Comparison of ENCODE assay signal across 16 mouse cellular contexts in genomic region chr4:97577431-97577830, GRCm38 (mm10).
"Had no signal": no experiment of that assay in that cellular context is flagged by ENCODE, and none has a peak within 500 bp of the region (broad histone marks: within the 10 kb centered on the region; RNA-seq: fewer than 3 reads in every experiment).

No protein-coding gene starts in this region.

- H3K4me3 ChIP-seq: kidney, embryonic 15.5 days; limb, embryonic 15.5 days; liver, embryonic 12.5 days; megakaryocyte, embryonic 14.5 days; midbrain, embryonic 15.5 days; neural tube, embryonic 13.5 days; stomach, embryonic 15.5 days had no signal

- DNase-seq: kidney, adult 2 months; kidney, postnatal 14 days; lung, embryonic 14.5 days; lung, postnatal 10 days; right cerebral cortex, postnatal 14 days; thymus, adult 2 months; thymus, postnatal 25 days had no signal

- H3K9me3 ChIP-seq: kidney, embryonic 15.5 days; limb, embryonic 15.5 days; liver, embryonic 12.5 days; megakaryocyte, embryonic 14.5 days; midbrain, embryonic 15.5 days; neural tube, embryonic 13.5 days; stomach, embryonic 15.5 days had no signal

- H3K4me2 ChIP-seq: kidney, embryonic 15.5 days; limb, embryonic 15.5 days; liver, embryonic 12.5 days; lung, embryonic 14.5 days; midbrain, embryonic 11.5 days; midbrain, embryonic 15.5 days; neural tube, embryonic 13.5 days; stomach, embryonic 15.5 days had no signal

- H3K4me1 ChIP-seq: liver, embryonic 12.5 days; megakaryocyte, embryonic 14.5 days; stomach, embryonic 15.5 days had no signal

- H3K9ac ChIP-seq: kidney, embryonic 15.5 days; limb, embryonic 15.5 days; liver, embryonic 12.5 days; lung, embryonic 14.5 days; midbrain, embryonic 15.5 days; neural tube, embryonic 13.5 days; stomach, embryonic 15.5 days had no signal

- H3K36me3 ChIP-seq: kidney, embryonic 15.5 days; limb, embryonic 15.5 days; liver, embryonic 12.5 days; midbrain, embryonic 15.5 days; neural tube, embryonic 13.5 days; stomach, embryonic 15.5 days had no signal

- H3K27ac ChIP-seq: kidney, embryonic 15.5 days; limb, embryonic 15.5 days; liver, embryonic 12.5 days; macrophage; midbrain, embryonic 15.5 days; neural tube, embryonic 13.5 days; stomach, embryonic 15.5 days had no signal

- ATAC-seq: liver, embryonic 12.5 days; midbrain, embryonic 15.5 days had no signal

- H3K27me3 ChIP-seq: kidney, embryonic 15.5 days; liver, embryonic 12.5 days; megakaryocyte, embryonic 14.5 days; midbrain, embryonic 15.5 days; neural tube, embryonic 13.5 days; stomach, embryonic 15.5 days had no signal
